Mouse (Mus musculus): ENCODE measurements around the gene Capn2. TPM values are rescaled to one million over a fixed set of nuclear protein-coding genes. Genes with fewer than 3 reads are reported as not detected.

Gene Capn2
- total and polyA plus RNA-seq, 2 experiments from 2014 or later: 62.6 to 71.2 TPM

DNA sequence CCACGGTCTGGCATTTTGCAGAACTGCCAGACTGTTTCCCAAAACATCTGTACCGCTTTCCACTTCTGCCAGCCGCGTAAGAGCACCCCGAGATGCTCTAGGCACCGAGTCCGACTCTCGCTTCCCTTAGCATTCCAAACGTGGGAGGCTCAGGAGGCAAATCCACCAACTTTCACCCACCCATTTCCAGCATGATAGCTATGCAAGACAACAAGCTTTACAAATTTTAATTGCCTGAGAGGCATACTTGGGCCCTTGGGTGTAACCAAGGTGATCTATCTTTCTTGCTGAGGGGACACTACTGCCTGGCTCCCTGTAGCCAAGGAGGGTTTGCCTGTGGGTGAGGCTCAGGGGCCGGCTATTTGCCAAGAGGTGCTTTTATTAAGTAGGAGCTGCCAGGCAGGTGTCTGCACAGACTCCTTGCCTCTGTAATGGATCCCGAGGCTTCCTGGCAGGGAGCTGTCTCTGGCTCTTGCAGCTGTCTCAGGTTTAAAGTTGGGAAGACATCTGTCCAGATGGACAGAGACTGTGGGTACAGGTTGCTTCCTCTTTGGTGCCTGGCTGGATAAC lies 44.6 kb upstream of the Capn2 start:
- Histone ChIP-seq H3K4me2 (ENCODE audit: low read depth, low read length) (no peak overlapping the region), H3K9me3 (replicated peaks; ENCODE audit: control insufficient read depth, low read length) (no peaks in the 10 kb centered on the region), H3K27me3 (ENCODE audit: control insufficient read depth, insufficient read depth, low read length) (0 out of 2 replicates have a peak, but pooled peaks cover 4% of the 10 kb centered on the region), H3K9ac (replicated peaks; ENCODE audit: low read depth, low read length) (no peak overlapping the region), H3K27ac (ENCODE audit: low read depth) (no peak overlapping the region), H3K4me1 (ENCODE audit: control insufficient read depth, insufficient read depth) (no peaks in the 10 kb centered on the region), H3K4me3 (ENCODE audit: low read depth, low read length) (no peak overlapping the region), H3K36me3 (replicated peaks; ENCODE audit: control insufficient read depth, insufficient read depth, low read length) (no peaks in the 10 kb centered on the region)
- WGBS: 76% methylated on average over 11 of the region's 11 CpGs
- ATAC-seq (ENCODE audit: insufficient read depth, low read depth) (no peak), DNase-seq (ENCODE audit: low spot score) (no peak)
- TF ChIP-seq CTCF (IDR thresholded peaks at IDR 0.05; ENCODE audit: low read depth): no peak
- no peak for TF ChIP-seq EP300 (IDR thresholded peaks at IDR 0.05; ENCODE audit: low read depth)

- Histone ChIP-seq H3K36me3 (replicated peaks; ENCODE audit: control insufficient read depth, insufficient read depth, low read length) (no peaks in the 10 kb centered on the region), H3K9ac (replicated peaks; ENCODE audit: low read depth, low read length) (no peak overlapping the region), H3K4me3 (ENCODE audit: low read depth, low read length) (no peak overlapping the region), H3K4me1 (ENCODE audit: control insufficient read depth, insufficient read depth) (no peaks in the 10 kb centered on the region), H3K9me3 (replicated peaks; ENCODE audit: control insufficient read depth, low read length) (no peaks in the 10 kb centered on the region), H3K4me2 (ENCODE audit: low read depth, low read length) (no peak overlapping the region), H3K27me3 (ENCODE audit: control insufficient read depth, insufficient read depth, low read length) (0 out of 2 replicates have a peak, but pooled peaks cover 4% of the 10 kb centered on the region), H3K27ac (ENCODE audit: low read depth) (no peak overlapping the region)
- WGBS: 10% methylated on average over 3 of the region's 3 CpGs
- peak; percentile 54 for DNase-seq (ENCODE audit: low spot score)
- TF ChIP-seq EP300 (IDR thresholded peaks at IDR 0.05; ENCODE audit: low read depth) (no peak), CTCF (IDR thresholded peaks at IDR 0.05; ENCODE audit: low read depth) (peak; percentile 89)
- ATAC-seq (ENCODE audit: insufficient read depth, low read depth): peak; percentile 52; the same call in 1 of the 2 replicates
Measured at GRCm38 (mm10) chr1:182560390-182561098, 43.1 kb upstream of the Capn2 start.

DNA sequence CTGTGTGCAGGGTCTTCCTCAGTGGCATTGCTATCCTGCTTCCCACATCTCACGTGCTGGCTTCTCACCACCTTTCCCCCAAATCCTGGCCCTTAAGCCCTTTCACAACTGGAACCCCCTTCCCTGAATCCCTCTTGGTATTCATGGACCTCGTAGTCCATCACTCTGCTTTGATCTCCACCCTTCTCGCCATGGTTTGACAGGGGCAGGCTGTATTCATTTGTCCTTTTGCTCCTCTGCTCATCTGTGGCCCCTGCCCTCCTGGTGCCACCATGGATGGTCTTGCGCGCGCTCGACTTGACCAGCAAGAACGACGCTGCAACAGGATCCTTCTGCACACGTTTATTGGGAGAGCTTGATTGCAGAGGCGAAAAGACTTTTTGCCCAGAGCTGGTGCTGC lies 42.1 kb upstream of the Capn2 start:
- TF ChIP-seq EP300 (IDR thresholded peaks at IDR 0.05; ENCODE audit: low read depth): no peak
- TF ChIP-seq CTCF (IDR thresholded peaks at IDR 0.05; ENCODE audit: low read depth): no peak
- 81% methylated on average over 10 of the region's 11 CpGs for WGBS
- Histone ChIP-seq H3K36me3 (replicated peaks; ENCODE audit: control insufficient read depth, insufficient read depth, low read length) (no peaks in the 10 kb centered on the region), H3K27me3 (ENCODE audit: control insufficient read depth, insufficient read depth, low read length) (0 out of 2 replicates have a peak, but pooled peaks cover 4% of the 10 kb centered on the region), H3K4me1 (ENCODE audit: control insufficient read depth, insufficient read depth) (no peaks in the 10 kb centered on the region), H3K4me3 (ENCODE audit: low read depth, low read length) (no peak overlapping the region), H3K9me3 (replicated peaks; ENCODE audit: control insufficient read depth, low read length) (no peaks in the 10 kb centered on the region), H3K9ac (replicated peaks; ENCODE audit: low read depth, low read length) (no peak overlapping the region), H3K27ac (ENCODE audit: low read depth) (no peak overlapping the region), H3K4me2 (ENCODE audit: low read depth, low read length) (no peak overlapping the region)
- no peak for ATAC-seq (ENCODE audit: insufficient read depth, low read depth)
- no peak for DNase-seq (ENCODE audit: low spot score)

GRCm38 (mm10) chr1:182558271-182558670 lies 40.9 kb upstream of the Capn2 start:
- DNase-seq (ENCODE audit: low spot score): no peak
- TF ChIP-seq EP300 (IDR thresholded peaks at IDR 0.05; ENCODE audit: low read depth) (no peak), CTCF (IDR thresholded peaks at IDR 0.05; ENCODE audit: low read depth) (no peak)
- Histone ChIP-seq H3K27me3 (ENCODE audit: control insufficient read depth, insufficient read depth, low read length) (0 out of 2 replicates have a peak, but pooled peaks cover 4% of the 10 kb centered on the region), H3K4me2 (ENCODE audit: low read depth, low read length) (no peak overlapping the region), H3K27ac (ENCODE audit: low read depth) (no peak overlapping the region), H3K4me3 (ENCODE audit: low read depth, low read length) (no peak overlapping the region), H3K4me1 (ENCODE audit: control insufficient read depth, insufficient read depth) (no peaks in the 10 kb centered on the region), H3K9me3 (replicated peaks; ENCODE audit: control insufficient read depth, low read length) (no peaks in the 10 kb centered on the region), H3K9ac (replicated peaks; ENCODE audit: low read depth, low read length) (no peak overlapping the region), H3K36me3 (replicated peaks; ENCODE audit: control insufficient read depth, insufficient read depth, low read length) (no peaks in the 10 kb centered on the region)
- 73% methylated on average over 4 of the region's 4 CpGs for WGBS
- no peak for ATAC-seq (ENCODE audit: insufficient read depth, low read depth)

- Histone ChIP-seq H3K9me3 (replicated peaks; ENCODE audit: control insufficient read depth, low read length) (no peaks in the 10 kb centered on the region), H3K4me3 (ENCODE audit: low read depth, low read length) (no peak overlapping the region), H3K4me2 (ENCODE audit: low read depth, low read length) (no peak overlapping the region), H3K36me3 (replicated peaks; ENCODE audit: control insufficient read depth, insufficient read depth, low read length) (no peaks in the 10 kb centered on the region), H3K27ac (ENCODE audit: low read depth) (no peak overlapping the region), H3K27me3 (ENCODE audit: control insufficient read depth, insufficient read depth, low read length) (no peaks in the 10 kb centered on the region), H3K9ac (replicated peaks; ENCODE audit: low read depth, low read length) (no peak overlapping the region), H3K4me1 (ENCODE audit: control insufficient read depth, insufficient read depth) (no peaks in the 10 kb centered on the region)
- TF ChIP-seq EP300 (IDR thresholded peaks at IDR 0.05; ENCODE audit: low read depth): no peak
- TF ChIP-seq CTCF (IDR thresholded peaks at IDR 0.05; ENCODE audit: low read depth): peak; percentile 80
- peak; percentile 40 for DNase-seq (ENCODE audit: low spot score)
- WGBS: 57% methylated on average over 12 of the region's 12 CpGs
- ATAC-seq (ENCODE audit: insufficient read depth, low read depth): peak; percentile 78
Measured at GRCm38 (mm10) chr1:182553649-182554375, 36.4 kb upstream of the Capn2 start.
